Mouse (Mus musculus): ENCODE measurements around the gene Hivep2. TPM values are rescaled to one million over a fixed set of nuclear protein-coding genes. Genes with fewer than 3 reads are reported as not detected.
A peak's percentile ranks its signal among the peaks of the same experiment; 100 is the strongest.

Gene Hivep2
- polyA plus RNA-seq, 1 experiment = 26.4 TPM

DNA sequence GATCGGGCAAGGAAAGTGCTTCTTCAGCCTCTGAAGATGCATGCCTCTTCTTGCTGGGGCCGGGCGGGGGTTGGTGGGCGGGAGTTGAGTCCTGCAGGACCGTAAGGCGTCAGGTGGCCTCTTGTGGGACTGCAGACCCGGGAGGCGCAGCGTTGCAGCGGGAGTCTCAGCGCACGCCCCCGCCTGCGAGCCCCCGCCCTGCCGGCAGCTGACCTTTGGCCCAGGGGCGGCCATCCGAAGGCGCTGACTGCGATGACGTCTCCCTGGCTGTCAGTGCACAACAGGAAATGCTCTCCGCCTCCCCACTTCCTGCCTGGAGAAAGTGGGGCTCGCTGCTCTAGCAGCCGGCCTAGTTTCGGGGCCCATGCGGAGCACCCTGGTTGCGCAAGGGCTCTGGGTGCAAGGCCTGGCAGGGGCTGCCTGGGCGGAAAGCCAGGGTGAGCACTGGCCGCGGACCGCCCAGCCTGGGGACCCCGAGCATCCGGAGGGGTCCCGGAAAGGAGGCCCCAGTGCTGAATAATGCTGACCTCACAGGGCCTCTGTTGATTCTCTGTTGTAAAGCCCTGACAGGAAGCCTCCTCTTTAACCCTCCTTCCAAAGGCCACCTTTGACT is 17.0 kb downstream of the Hivep2 start:
- Histone ChIP-seq H3K27me3 (ENCODE audit: control insufficient read depth, insufficient read depth, low read length) (no peaks in the 10 kb centered on the region), H3K4me1 (replicated peaks; ENCODE audit: control insufficient read depth, insufficient read depth, low read length) (peaks cover 14% of the 10 kb centered on the region), H3K4me3 (ENCODE audit: control insufficient read depth, insufficient read depth, low read length) (peak overlapping the region; percentile 65), H3K36me3 (ENCODE audit: control insufficient read depth, insufficient read depth, low read length) (no peaks in the 10 kb centered on the region), H3K27ac (ENCODE audit: control insufficient read depth, insufficient read depth, low read length) (peak overlapping the region; percentile 94)
- WGBS = under 1% methylated on average over 34 of the region's 34 CpGs
- DNase-seq = peak; percentile 88
- TF ChIP-seq POLR2A (IDR thresholded peaks at IDR 0.05; ENCODE audit: control insufficient read depth, extremely low read depth, insufficient read depth, low read length, poor library complexity) (peak; percentile 97), CTCF (IDR thresholded peaks at IDR 0.05; ENCODE audit: borderline replicate concordance, control insufficient read depth, extremely low read depth, insufficient read depth, low read length, poor library complexity) (peak; percentile 57; the same call in 1 of the 2 replicates)

DNA sequence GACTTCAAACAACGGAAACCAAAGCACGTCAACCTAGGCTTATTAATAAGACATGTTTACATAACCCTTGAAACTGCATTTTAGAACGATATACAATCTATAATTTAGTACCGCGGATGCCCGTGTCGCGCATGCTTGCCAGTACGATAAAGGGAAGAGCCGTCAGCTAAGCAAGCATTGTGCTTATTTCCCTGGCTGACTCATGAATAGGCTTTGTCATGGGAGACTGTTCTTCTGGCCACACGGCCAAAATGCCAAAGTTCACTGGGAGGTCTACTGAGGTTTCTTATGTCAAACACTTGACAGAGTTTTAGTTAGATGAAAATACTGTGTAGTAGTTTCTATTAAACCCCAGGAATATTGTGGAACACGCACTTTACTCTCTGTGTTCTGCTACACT is 17.8 kb downstream of the Hivep2 start:
- Histone ChIP-seq H3K27me3 (ENCODE audit: control insufficient read depth, insufficient read depth, low read length) (no peaks in the 10 kb centered on the region), H3K27ac (ENCODE audit: control insufficient read depth, insufficient read depth, low read length) (peak overlapping the region; percentile 94), H3K36me3 (ENCODE audit: control insufficient read depth, insufficient read depth, low read length) (no peaks in the 10 kb centered on the region), H3K4me3 (ENCODE audit: control insufficient read depth, insufficient read depth, low read length) (no peak overlapping the region), H3K4me1 (replicated peaks; ENCODE audit: control insufficient read depth, insufficient read depth, low read length) (peaks cover 17% of the 10 kb centered on the region)
- peak; percentile 37 for DNase-seq
- 32% methylated on average over 12 of the region's 12 CpGs for WGBS
- TF ChIP-seq CTCF (IDR thresholded peaks at IDR 0.05; ENCODE audit: borderline replicate concordance, control insufficient read depth, extremely low read depth, insufficient read depth, low read length, poor library complexity) = no peak
- TF ChIP-seq POLR2A (IDR thresholded peaks at IDR 0.05; ENCODE audit: control insufficient read depth, extremely low read depth, insufficient read depth, low read length, poor library complexity) = no peak

DNA sequence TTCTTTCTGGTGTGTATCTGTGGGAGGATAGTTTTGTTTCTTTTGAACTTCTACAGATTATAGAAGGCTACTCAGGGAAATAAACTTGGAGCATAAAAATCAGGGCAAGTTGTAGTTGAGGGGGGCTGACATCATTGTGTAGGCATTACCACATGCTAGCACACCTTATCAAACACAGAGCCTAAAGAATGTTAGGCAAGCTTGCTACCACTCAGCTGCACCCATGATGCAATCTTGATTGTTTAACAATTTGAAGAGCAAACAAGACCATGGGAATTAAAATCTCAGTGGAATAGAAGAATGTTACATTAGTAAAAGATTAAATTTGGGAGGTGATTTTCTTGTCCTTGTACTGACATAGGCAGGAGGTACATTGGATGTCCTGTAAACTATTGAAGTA is 18.4 kb downstream of the Hivep2 start:
- Histone ChIP-seq H3K36me3 (ENCODE audit: control insufficient read depth, insufficient read depth, low read length) (no peaks in the 10 kb centered on the region), H3K4me3 (ENCODE audit: control insufficient read depth, insufficient read depth, low read length) (no peak overlapping the region), H3K27ac (ENCODE audit: control insufficient read depth, insufficient read depth, low read length) (no peak overlapping the region; the same call in 1 of the 2 replicates), H3K4me1 (replicated peaks; ENCODE audit: control insufficient read depth, insufficient read depth, low read length) (peaks cover 18% of the 10 kb centered on the region), H3K27me3 (ENCODE audit: control insufficient read depth, insufficient read depth, low read length) (no peaks in the 10 kb centered on the region)
- no peak for DNase-seq
- TF ChIP-seq POLR2A (IDR thresholded peaks at IDR 0.05; ENCODE audit: control insufficient read depth, extremely low read depth, insufficient read depth, low read length, poor library complexity) (no peak), CTCF (IDR thresholded peaks at IDR 0.05; ENCODE audit: borderline replicate concordance, control insufficient read depth, extremely low read depth, insufficient read depth, low read length, poor library complexity) (no peak)

DNA sequence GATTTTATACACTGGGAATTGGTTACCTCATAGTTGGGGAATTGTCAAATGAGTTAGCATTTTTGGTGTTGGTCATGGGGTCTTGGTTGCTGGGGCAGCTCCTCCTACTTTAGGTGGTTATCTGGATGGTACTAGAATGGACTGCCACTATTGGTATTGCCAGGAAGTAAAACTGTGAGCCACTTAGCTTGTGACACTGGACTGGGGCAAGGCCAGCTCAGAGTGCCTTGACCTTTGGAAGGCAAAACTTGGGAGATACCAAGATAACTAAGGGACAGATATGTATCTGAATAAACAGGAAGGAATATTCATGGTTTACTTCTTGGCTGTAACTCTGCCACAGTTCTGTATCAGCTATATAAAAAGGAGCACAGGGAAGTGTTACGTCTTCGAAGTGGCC is 20.7 kb downstream of the Hivep2 start:
- Histone ChIP-seq H3K4me3 (ENCODE audit: control insufficient read depth, insufficient read depth, low read length) (no peak overlapping the region), H3K27ac (ENCODE audit: control insufficient read depth, insufficient read depth, low read length) (no peak overlapping the region), H3K27me3 (ENCODE audit: control insufficient read depth, insufficient read depth, low read length) (no peaks in the 10 kb centered on the region), H3K36me3 (ENCODE audit: control insufficient read depth, insufficient read depth, low read length) (no peaks in the 10 kb centered on the region), H3K4me1 (replicated peaks; ENCODE audit: control insufficient read depth, insufficient read depth, low read length) (peaks cover 27% of the 10 kb centered on the region)
- no peak for DNase-seq
- TF ChIP-seq CTCF (IDR thresholded peaks at IDR 0.05; ENCODE audit: borderline replicate concordance, control insufficient read depth, extremely low read depth, insufficient read depth, low read length, poor library complexity) = no peak
- TF ChIP-seq POLR2A (IDR thresholded peaks at IDR 0.05; ENCODE audit: control insufficient read depth, extremely low read depth, insufficient read depth, low read length, poor library complexity) = no peak
- WGBS = 91% methylated on average over 2 of the region's 2 CpGs

DNA sequence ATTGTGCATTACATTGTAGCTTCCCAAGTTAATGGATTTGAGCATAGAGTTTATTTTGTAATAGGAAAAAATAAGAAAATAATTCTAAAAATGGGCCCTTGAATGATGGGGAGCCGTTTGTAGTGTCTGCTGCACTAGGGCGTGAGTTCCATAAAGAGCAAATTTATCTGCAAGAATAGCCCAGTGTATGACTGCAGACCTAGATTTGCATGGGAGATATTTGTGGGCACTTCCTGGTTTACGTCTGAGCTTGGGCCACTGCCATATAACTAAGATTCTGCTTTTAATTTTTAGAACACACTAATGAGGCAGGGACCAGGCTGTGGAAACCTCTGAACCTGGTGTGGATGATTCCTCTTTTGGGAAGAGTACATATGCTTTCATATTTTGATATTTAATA is 21.5 kb downstream of the Hivep2 start:
- DNase-seq = no peak
- H3K36me3 ChIP-seq (ENCODE audit: control insufficient read depth, insufficient read depth, low read length) = no peaks in the 10 kb centered on the region
- TF ChIP-seq POLR2A (IDR thresholded peaks at IDR 0.05; ENCODE audit: control insufficient read depth, extremely low read depth, insufficient read depth, low read length, poor library complexity) = no peak
- no peak for TF ChIP-seq CTCF (IDR thresholded peaks at IDR 0.05; ENCODE audit: borderline replicate concordance, control insufficient read depth, extremely low read depth, insufficient read depth, low read length, poor library complexity)
- H3K27ac ChIP-seq (ENCODE audit: control insufficient read depth, insufficient read depth, low read length) = no peak overlapping the region
- 66% methylated on average over 3 of the region's 3 CpGs for WGBS
- peaks cover 30% of the 10 kb centered on the region for H3K4me1 ChIP-seq (replicated peaks; ENCODE audit: control insufficient read depth, insufficient read depth, low read length)
- no peak overlapping the region for H3K4me3 ChIP-seq (ENCODE audit: control insufficient read depth, insufficient read depth, low read length)
- no peaks in the 10 kb centered on the region for H3K27me3 ChIP-seq (ENCODE audit: control insufficient read depth, insufficient read depth, low read length)

DNA sequence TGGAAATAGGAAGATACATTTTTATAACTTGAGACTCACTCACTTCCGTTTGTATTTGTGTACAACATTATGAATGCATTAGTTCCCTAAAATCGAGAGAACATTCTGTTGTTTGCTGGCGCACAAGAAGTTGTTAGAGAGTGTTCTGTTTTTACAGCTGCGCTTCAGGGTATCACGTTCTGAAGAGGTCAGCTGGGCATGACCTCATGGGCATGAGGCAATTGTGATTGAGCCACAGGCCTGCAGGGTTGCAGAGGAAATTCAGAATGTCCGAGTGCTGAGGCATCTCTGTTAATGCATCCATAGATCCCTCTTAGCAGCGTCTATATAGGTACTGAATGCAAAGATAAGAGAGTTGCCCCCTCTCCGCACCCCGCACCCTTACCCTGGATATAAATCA is 22.4 kb downstream of the Hivep2 start:
- H3K27me3 ChIP-seq (ENCODE audit: control insufficient read depth, insufficient read depth, low read length) = no peaks in the 10 kb centered on the region
- peak overlapping the region; percentile 43 for H3K27ac ChIP-seq (ENCODE audit: control insufficient read depth, insufficient read depth, low read length)
- no peak for DNase-seq
- no peaks in the 10 kb centered on the region for H3K36me3 ChIP-seq (ENCODE audit: control insufficient read depth, insufficient read depth, low read length)
- WGBS = 65% methylated on average over 9 of the region's 9 CpGs
- TF ChIP-seq POLR2A (IDR thresholded peaks at IDR 0.05; ENCODE audit: control insufficient read depth, extremely low read depth, insufficient read depth, low read length, poor library complexity) = no peak
- TF ChIP-seq CTCF (IDR thresholded peaks at IDR 0.05; ENCODE audit: borderline replicate concordance, control insufficient read depth, extremely low read depth, insufficient read depth, low read length, poor library complexity) = no peak
- peaks cover 31% of the 10 kb centered on the region for H3K4me1 ChIP-seq (replicated peaks; ENCODE audit: control insufficient read depth, insufficient read depth, low read length)
- no peak overlapping the region for H3K4me3 ChIP-seq (ENCODE audit: control insufficient read depth, insufficient read depth, low read length)

DNA sequence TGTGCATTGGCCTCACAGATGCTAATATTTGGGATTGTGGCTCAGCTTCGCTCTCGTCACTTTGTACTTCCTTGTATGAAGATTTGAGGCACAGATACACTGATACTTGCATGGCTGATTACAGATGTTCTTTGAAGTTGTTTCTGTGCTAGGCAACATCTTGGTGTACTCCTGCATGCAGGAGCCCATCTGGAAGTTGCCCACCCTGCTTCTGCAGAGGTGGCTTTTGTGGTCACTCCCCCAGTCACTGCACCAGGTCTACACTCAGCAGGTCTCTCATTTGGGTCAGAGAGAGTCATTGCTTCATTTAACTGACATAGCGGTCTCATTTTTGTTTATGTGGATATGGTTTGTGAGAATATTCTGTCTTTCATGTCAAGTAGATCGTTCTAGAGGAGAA is 22.9 kb downstream of the Hivep2 start:
- WGBS = 8% methylated on average over 4 of the region's 4 CpGs
- TF ChIP-seq POLR2A (IDR thresholded peaks at IDR 0.05; ENCODE audit: control insufficient read depth, extremely low read depth, insufficient read depth, low read length, poor library complexity) (no peak), CTCF (IDR thresholded peaks at IDR 0.05; ENCODE audit: borderline replicate concordance, control insufficient read depth, extremely low read depth, insufficient read depth, low read length, poor library complexity) (no peak)
- Histone ChIP-seq H3K36me3 (ENCODE audit: control insufficient read depth, insufficient read depth, low read length) (no peaks in the 10 kb centered on the region), H3K4me1 (replicated peaks; ENCODE audit: control insufficient read depth, insufficient read depth, low read length) (peaks cover 29% of the 10 kb centered on the region), H3K27me3 (ENCODE audit: control insufficient read depth, insufficient read depth, low read length) (no peaks in the 10 kb centered on the region), H3K4me3 (ENCODE audit: control insufficient read depth, insufficient read depth, low read length) (no peak overlapping the region), H3K27ac (ENCODE audit: control insufficient read depth, insufficient read depth, low read length) (peak overlapping the region; percentile 9)
- DNase-seq = no peak
